Mouse (Mus musculus): Measurements from ENCODE around the gene Pltp. TPM values are rescaled to one million over a fixed set of nuclear protein-coding genes. Genes with fewer than 3 reads are reported as not detected.
"Not testable (repeated sequence)": the region's sequence is repeated elsewhere in the genome, so short reads cannot be mapped to it uniquely, and the experiment has no call there.

Pltp gene
- polyA plus RNA-seq, 1 experiment from 2014 or later = 67.2 TPM

GRCm38 (mm10) chr2:164885788-164886187, 28.3 kb upstream of the Pltp start:
- H3K4me3 ChIP-seq (ENCODE audit: low read length) = no peak overlapping the region
- H3K9me3 ChIP-seq (replicated peaks; ENCODE audit: control insufficient read depth, low read length) = no peaks in the 10 kb centered on the region
- H3K27me3 ChIP-seq (ENCODE audit: control insufficient read depth, insufficient read depth, low read length) = no peaks in the 10 kb centered on the region
- H3K4me2 ChIP-seq (ENCODE audit: low read depth, low read length) = no peak overlapping the region
- WGBS = 24% methylated on average over 7 of the region's 7 CpGs
- peaks cover 14% of the 10 kb centered on the region for H3K4me1 ChIP-seq (ENCODE audit: control insufficient read depth, insufficient read depth, low read length)
- peaks cover 65% of the 10 kb centered on the region for H3K36me3 ChIP-seq (ENCODE audit: control insufficient read depth, insufficient read depth)
- ATAC-seq (replicated peaks; ENCODE audit: extremely low read depth, insufficient read depth, low FRiP score) = peak; percentile 64
- H3K27ac ChIP-seq (ENCODE audit: low read length) = peak overlapping the region; percentile 56; the same call in 1 of the 2 replicates
- 0 out of 2 replicates have a peak overlapping the region, but pooled peaks have one; percentile 34 for H3K9ac ChIP-seq (ENCODE audit: low read length)

GRCm38 (mm10) chr2:164882619-164883018, 25.1 kb upstream of the Pltp start:
- ATAC-seq (replicated peaks; ENCODE audit: extremely low read depth, insufficient read depth, low FRiP score) = no peak
- no peak overlapping the region for H3K4me2 ChIP-seq (ENCODE audit: low read depth, low read length)
- peaks cover 24% of the 10 kb centered on the region for H3K4me1 ChIP-seq (ENCODE audit: control insufficient read depth, insufficient read depth, low read length)
- H3K9me3 ChIP-seq (replicated peaks; ENCODE audit: control insufficient read depth, low read length) = no peaks in the 10 kb centered on the region
- H3K4me3 ChIP-seq (ENCODE audit: low read length) = no peak overlapping the region
- 86% methylated on average over 9 of the region's 9 CpGs for WGBS
- no peaks in the 10 kb centered on the region for H3K27me3 ChIP-seq (ENCODE audit: control insufficient read depth, insufficient read depth, low read length)
- no peak overlapping the region for H3K9ac ChIP-seq (ENCODE audit: low read length)
- H3K27ac ChIP-seq (ENCODE audit: low read length) = no peak overlapping the region
- peaks cover 37% of the 10 kb centered on the region for H3K36me3 ChIP-seq (ENCODE audit: control insufficient read depth, insufficient read depth)

- peak; percentile 89 for ATAC-seq (replicated peaks; ENCODE audit: extremely low read depth, insufficient read depth, low FRiP score)
- H3K36me3 ChIP-seq (ENCODE audit: control insufficient read depth, insufficient read depth) = peaks cover 13% of the 10 kb centered on the region
- H3K9me3 ChIP-seq (replicated peaks; ENCODE audit: control insufficient read depth, low read length) = no peaks in the 10 kb centered on the region
- WGBS = under 1% methylated on average over 63 of the region's 72 CpGs
- H3K4me1 ChIP-seq (ENCODE audit: control insufficient read depth, insufficient read depth, low read length) = peaks cover 20% of the 10 kb centered on the region
- H3K4me3 ChIP-seq (ENCODE audit: low read length) = peak overlapping the region; percentile 94
- H3K9ac ChIP-seq (ENCODE audit: low read length) = peak overlapping the region; percentile 100
- no peaks in the 10 kb centered on the region for H3K27me3 ChIP-seq (ENCODE audit: control insufficient read depth, insufficient read depth, low read length)
- H3K27ac ChIP-seq (ENCODE audit: low read length) = peak overlapping the region; percentile 100
- peak overlapping the region; percentile 78 for H3K4me2 ChIP-seq (ENCODE audit: low read depth, low read length)
Measured at GRCm38 (mm10) chr2:164879568-164880277, 22.2 kb upstream of the Pltp start.

GRCm38 (mm10) chr2:164879228-164879567, 21.7 kb upstream of the Pltp start, which contains the start of gene Pcif1:
Pcif1 (plus strand) TSS chr2:164879304.
- Histone ChIP-seq H3K4me2 (ENCODE audit: low read depth, low read length) (peak within 1 kb of the TSS; percentile 89), H3K4me3 (ENCODE audit: low read length) (peak within 1 kb of the TSS; percentile 94), H3K9ac (ENCODE audit: low read length) (peak within 1 kb of the TSS; percentile 100), H3K27ac (ENCODE audit: low read length) (peak within 1 kb of the TSS; percentile 100), H3K27me3 (ENCODE audit: control insufficient read depth, insufficient read depth, low read length) (no peaks in the 10 kb centered on the region), H3K9me3 (replicated peaks; ENCODE audit: control insufficient read depth, low read length) (no peaks in the 10 kb centered on the region), H3K36me3 (ENCODE audit: control insufficient read depth, insufficient read depth) (peaks cover 13% of the 10 kb centered on the region), H3K4me1 (ENCODE audit: control insufficient read depth, insufficient read depth, low read length) (peaks cover 25% of the 10 kb centered on the region)
- peak; percentile 85 for ATAC-seq (replicated peaks; ENCODE audit: extremely low read depth, insufficient read depth, low FRiP score)
- WGBS = under 1% methylated on average over 39 of the region's 40 CpGs

- ATAC-seq (replicated peaks; ENCODE audit: extremely low read depth, insufficient read depth, low FRiP score) = peak; percentile 39
- 1% methylated on average over 28 of the region's 28 CpGs for WGBS
Measured at GRCm38 (mm10) chr2:164878509-164879227, 21.2 kb upstream of the Pltp start.

GRCm38 (mm10) chr2:164877376-164878215, 20.1 kb upstream of the Pltp start:
- Histone ChIP-seq H3K4me2 (ENCODE audit: low read depth, low read length) (peak overlapping the region; percentile 89), H3K9ac (ENCODE audit: low read length) (peak overlapping the region; percentile 100), H3K4me3 (ENCODE audit: low read length) (peak overlapping the region; percentile 94), H3K27ac (ENCODE audit: low read length) (peak overlapping the region; percentile 100), H3K4me1 (ENCODE audit: control insufficient read depth, insufficient read depth, low read length) (peaks cover 32% of the 10 kb centered on the region)
- ATAC-seq (replicated peaks; ENCODE audit: extremely low read depth, insufficient read depth, low FRiP score); H3K27me3 ChIP-seq (ENCODE audit: control insufficient read depth, insufficient read depth, low read length); H3K36me3 ChIP-seq (ENCODE audit: control insufficient read depth, insufficient read depth); H3K9me3 ChIP-seq (replicated peaks; ENCODE audit: control insufficient read depth, low read length): not testable (repeated sequence)
- WGBS = 74% methylated on average over 11 of the region's 11 CpGs

More at GRCm38 (mm10) chr2:164878509-164879227, 21.2 kb upstream of the Pltp start:
- H3K27ac ChIP-seq (ENCODE audit: low read length) = peak overlapping the region; percentile 100
- H3K4me2 ChIP-seq (ENCODE audit: low read depth, low read length) = peak overlapping the region; percentile 89
- H3K9ac ChIP-seq (ENCODE audit: low read length) = peak overlapping the region; percentile 100
- no peaks in the 10 kb centered on the region for H3K9me3 ChIP-seq (replicated peaks; ENCODE audit: control insufficient read depth, low read length)
- peak overlapping the region; percentile 94 for H3K4me3 ChIP-seq (ENCODE audit: low read length)
- H3K4me1 ChIP-seq (ENCODE audit: control insufficient read depth, insufficient read depth, low read length) = peaks cover 30% of the 10 kb centered on the region
- H3K27me3 ChIP-seq (ENCODE audit: control insufficient read depth, insufficient read depth, low read length) = no peaks in the 10 kb centered on the region
- peaks cover 10% of the 10 kb centered on the region; the same call in 1 of the 2 replicates for H3K36me3 ChIP-seq (ENCODE audit: control insufficient read depth, insufficient read depth)

GRCm38 (mm10) chr2:164875648-164876047, 18.1 kb upstream of the Pltp start:
- H3K9me3 ChIP-seq (replicated peaks; ENCODE audit: control insufficient read depth, low read length) = not testable (repeated sequence)

GRCm38 (mm10) chr2:164874239-164874769, 16.8 kb upstream of the Pltp start:
- Histone ChIP-seq H3K27me3 (ENCODE audit: control insufficient read depth, insufficient read depth, low read length) (no peaks in the 10 kb centered on the region), H3K4me1 (ENCODE audit: control insufficient read depth, insufficient read depth, low read length) (peaks cover 24% of the 10 kb centered on the region), H3K9me3 (replicated peaks; ENCODE audit: control insufficient read depth, low read length) (no peaks in the 10 kb centered on the region), H3K4me2 (ENCODE audit: low read depth, low read length) (peak overlapping the region; percentile 12; the same call in 1 of the 2 replicates), H3K36me3 (ENCODE audit: control insufficient read depth, insufficient read depth) (0 out of 2 replicates have a peak, but pooled peaks cover 2% of the 10 kb centered on the region), H3K9ac (ENCODE audit: low read length) (peak overlapping the region; percentile 42; the same call in 1 of the 2 replicates), H3K4me3 (ENCODE audit: low read length) (no peak overlapping the region), H3K27ac (ENCODE audit: low read length) (peak overlapping the region; percentile 89)
- ATAC-seq (replicated peaks; ENCODE audit: extremely low read depth, insufficient read depth, low FRiP score) = peak; percentile 24; the same call in 1 of the 2 replicates
- WGBS = 14% methylated on average over 1 of the region's 1 CpGs

More at GRCm38 (mm10) chr2:164875648-164876047, 18.1 kb upstream of the Pltp start:
- H3K27me3 ChIP-seq (ENCODE audit: control insufficient read depth, insufficient read depth, low read length); H3K27ac ChIP-seq (ENCODE audit: low read length); H3K36me3 ChIP-seq (ENCODE audit: control insufficient read depth, insufficient read depth); H3K4me2 ChIP-seq (ENCODE audit: low read depth, low read length); H3K4me3 ChIP-seq (ENCODE audit: low read length); ATAC-seq (replicated peaks; ENCODE audit: extremely low read depth, insufficient read depth, low FRiP score); H3K9ac ChIP-seq (ENCODE audit: low read length): not testable (repeated sequence)
- WGBS = 45% methylated on average over 2 of the region's 2 CpGs
- H3K4me1 ChIP-seq (ENCODE audit: control insufficient read depth, insufficient read depth, low read length) = peaks cover 27% of the 10 kb centered on the region

Measured in heart, embryonic 16.5 days (tissue).